Mouse (Mus musculus) CH12.LX (cell line): Measurements from ENCODE around the gene Ajm1. TPM values are rescaled to one million over a fixed set of nuclear protein-coding genes. Genes with fewer than 3 reads are reported as not detected.
"Not testable (repeated sequence)": the region's sequence is repeated elsewhere in the genome, so short reads cannot be mapped to it uniquely, and the experiment has no call there.

Experiments
- DNase-seq: peaks from one replicate; pipeline ENCODE4 v3.0.0-alpha.2; 2013; ENCODE audit errors: extremely low read depth
- H3K27ac ChIP-seq: 2 replicates; pipeline ENCODE4 v1.5.1; 2012; ENCODE audit warnings: low read depth, mild to moderate bottlenecking, control low read depth, moderate library complexity; ENCODE audit not compliant: insufficient read depth
- H3K27me3 ChIP-seq: replicated peaks from 2 replicates; pipeline ENCODE3; 2012; ENCODE audit warnings: inconsistent platforms
- H3K36me3 ChIP-seq, 2 experiments: replicated peaks in 1 of 2; 2 replicates each; pipeline versions ENCODE3 to v1.6.1; 2012; ENCODE audit warnings: inconsistent platforms in 1 of 2, low read length in 1 of 2, mild to moderate bottlenecking in 1 of 2, mixed read lengths in 1 of 2, moderate library complexity in 1 of 2; ENCODE audit not compliant: control insufficient read depth in 1 of 2, insufficient read depth in 1 of 2
- H3K4me1 ChIP-seq, 2 experiments: 2 replicates each; pipeline ENCODE4 v1.6.1; 2012; ENCODE audit warnings: inconsistent platforms in 1 of 2, moderate library complexity in 1 of 2; ENCODE audit not compliant: insufficient read depth in 2 of 2, control insufficient read depth in 1 of 2
- H3K4me2 ChIP-seq: 2 replicates; pipeline ENCODE4 v1.6.1; 2012; ENCODE audit warnings: low read depth, mild to moderate bottlenecking, control low read depth; ENCODE audit not compliant: poor library complexity, insufficient read depth, severe bottlenecking
- H3K4me3 ChIP-seq, 3 experiments: fragments of 150-350 bp in 1 of 3; sonication (generic) in 1 of 3; replicated peaks in 1 of 3; 2 replicates each; pipeline versions ENCODE3 to v1.5.1; 2011 to 2012; ENCODE audit warnings: low read depth in 2 of 3, low read length in 2 of 3, mild to moderate bottlenecking in 2 of 3, moderate library complexity in 2 of 3, control low read depth in 1 of 3, improper control_type of control experiment in 1 of 3, inconsistent platforms in 1 of 3, mixed read lengths in 1 of 3; ENCODE audit not compliant: poor library complexity in 1 of 3
- H3K79me2 ChIP-seq: replicated peaks from 2 replicates; pipeline ENCODE4 v1.6.1; 2012; ENCODE audit warnings: mild to moderate bottlenecking, moderate library complexity; ENCODE audit not compliant: control insufficient read depth, poor library complexity, insufficient read depth, severe bottlenecking; ENCODE audit errors: extremely low read depth
- H3K9ac ChIP-seq: 2 replicates; pipeline ENCODE4 v1.6.1; 2012; ENCODE audit warnings: low read depth, mild to moderate bottlenecking, control low read depth, moderate library complexity; ENCODE audit not compliant: insufficient read depth
- H3K9me3 ChIP-seq: replicated peaks from 2 replicates; pipeline ENCODE3; 2012; ENCODE audit warnings: low read length, inconsistent platforms, mixed read lengths
- BHLHE40 ChIP-seq: IDR thresholded peaks from 2 replicates; pipeline ENCODE4 v1.6.1; 2011; ENCODE audit warnings: mild to moderate bottlenecking, low read depth, low read length, improper control_type of control experiment
- CHD2 ChIP-seq: IDR thresholded peaks from 2 replicates; pipeline ENCODE4 v1.6.1; 2011; ENCODE audit warnings: low read length, improper control_type of control experiment
- CTCF ChIP-seq, 2 experiments: IDR thresholded peaks in 1 of 2; conservative IDR thresholded peaks in 1 of 2; 2 replicates each; pipeline ENCODE4 v1.5.1; 2011 to 2012; ENCODE audit warnings: low read depth in 2 of 2, low read length in 2 of 2, improper control_type of control experiment in 1 of 2, inconsistent platforms in 1 of 2, mild to moderate bottlenecking in 1 of 2, moderate library complexity in 1 of 2
- E2F4 ChIP-seq: IDR thresholded peaks from 2 replicates; pipeline ENCODE4 v1.6.1; 2011; ENCODE audit warnings: low read depth, low read length, improper control_type of control experiment; ENCODE audit not compliant: insufficient replicate concordance
- ETS1 ChIP-seq: conservative IDR thresholded peaks from 2 replicates; pipeline ENCODE4 v1.6.1; 2012; ENCODE audit warnings: low read depth, mild to moderate bottlenecking, inconsistent platforms, low read length, improper control_type of control experiment, moderate library complexity
- IRF4 ChIP-seq: IDR thresholded peaks from 2 replicates; pipeline ENCODE4 v1.6.1; 2014; ENCODE audit warnings: low read depth, mild to moderate bottlenecking, inconsistent platforms, low read length, improper control_type of control experiment
- JUND ChIP-seq: conservative IDR thresholded peaks from 2 replicates; pipeline ENCODE4 v1.6.1; 2011; ENCODE audit warnings: low read depth, low read length, improper control_type of control experiment
- KAT2A ChIP-seq: IDR thresholded peaks from 2 replicates; pipeline ENCODE4 v1.6.1; 2012; ENCODE audit warnings: low read length, improper control_type of control experiment, inconsistent platforms; ENCODE audit not compliant: insufficient replicate concordance
- MAX ChIP-seq: IDR thresholded peaks from 2 replicates; pipeline ENCODE4 v1.6.1; 2011; ENCODE audit warnings: low read length, improper control_type of control experiment
- MAZ ChIP-seq: IDR thresholded peaks from 2 replicates; pipeline ENCODE4 v1.6.1; 2012; ENCODE audit warnings: low read depth, mild to moderate bottlenecking, inconsistent platforms, low read length, improper control_type of control experiment, moderate library complexity
- MXI1 ChIP-seq: IDR thresholded peaks from 2 replicates; pipeline ENCODE4 v1.6.1; 2011; ENCODE audit warnings: mild to moderate bottlenecking, low read depth, low read length, improper control_type of control experiment
- MYC ChIP-seq: IDR thresholded peaks from 2 replicates; pipeline ENCODE4 v1.6.1; 2011; ENCODE audit warnings: low read depth, mild to moderate bottlenecking, improper control_type of control experiment, low read length
- NELFE ChIP-seq: IDR thresholded peaks from 2 replicates; pipeline ENCODE4 v1.6.1; 2011; ENCODE audit warnings: low read depth, low read length, improper control_type of control experiment
- NRF1 ChIP-seq: IDR thresholded peaks from 2 replicates; pipeline ENCODE4 v1.6.1; 2014; ENCODE audit warnings: low read depth, mild to moderate bottlenecking, inconsistent platforms, low read length, improper control_type of control experiment, moderate library complexity
- RCOR1 ChIP-seq: conservative IDR thresholded peaks from 2 replicates; pipeline ENCODE4 v1.6.1; 2012; ENCODE audit warnings: low read depth, mild to moderate bottlenecking, inconsistent platforms, low read length, improper control_type of control experiment
- SIN3A ChIP-seq: IDR thresholded peaks from 2 replicates; pipeline ENCODE4 v1.6.1; 2012; ENCODE audit warnings: low read length, improper control_type of control experiment, inconsistent platforms
- TCF12 ChIP-seq: IDR thresholded peaks from 2 replicates; pipeline ENCODE4 v1.6.1; 2014; ENCODE audit warnings: low read depth, mild to moderate bottlenecking, inconsistent platforms, low read length, improper control_type of control experiment
- UBTF ChIP-seq: IDR thresholded peaks from 2 replicates; pipeline ENCODE4 v1.6.1; 2012; ENCODE audit warnings: low read depth, mild to moderate bottlenecking, inconsistent platforms, low read length, improper control_type of control experiment, moderate library complexity
- USF1 ChIP-seq: IDR thresholded peaks from 2 replicates; pipeline ENCODE4 v1.6.1; 2014; ENCODE audit warnings: low read depth, mild to moderate bottlenecking, inconsistent platforms, low read length, improper control_type of control experiment
- ZC3H11A ChIP-seq: IDR thresholded peaks from 2 replicates; pipeline ENCODE4 v1.6.1; 2012; ENCODE audit warnings: low read depth, mild to moderate bottlenecking, inconsistent platforms, low read length, improper control_type of control experiment
- ZKSCAN1 ChIP-seq: IDR thresholded peaks from 2 replicates; pipeline ENCODE4 v1.6.1; 2012; ENCODE audit warnings: low read depth, inconsistent platforms, low read length, improper control_type of control experiment, borderline replicate concordance
- ZNF384 ChIP-seq: IDR thresholded peaks from 2 replicates; pipeline ENCODE4 v1.6.1; 2012; ENCODE audit warnings: low read depth, low read length, improper control_type of control experiment, inconsistent platforms
- dilution Hi-C: fragments of 300-500 bp; cut with MboI; formaldehyde crosslinking; loops from 2 replicates; pipeline ENCODE4 v1.14.3; 2020; ENCODE audit warnings: low sequenced_read_pairs; ENCODE audit not compliant: extremely low pct_unique_long_range_greater_than_20kb, extremely low pct_ligation_motif_present
- in situ Hi-C: fragments of 300-500 bp; cut with MboI; formaldehyde crosslinking; loops from 3 replicates; pipeline ENCODE4 v1.14.3; 2019; ENCODE audit warnings: low sequenced_read_pairs, low pct_ligation_motif_present, low pct_unique_long_range_greater_than_20kb, mixed read lengths
- polyA plus RNA-seq: library from polyadenylated mRNA; unstranded; fragments of >175 nt; gene quantifications from 2 replicates; pipeline ENCODE4 v1.2.1, GENCODE M21; 2012; ENCODE audit warnings: low read depth; ENCODE audit not compliant: insufficient read length
- total RNA-seq, 2 experiments: library from RNA; depleted of rRNA; stranded (reverse); fragments of 300-350 nt in 1 of 2; fragments of >200 nt in 1 of 2; gene quantifications; 2 replicates each; pipeline ENCODE4 v1.2.3; 2012 to 2014

Gene Ajm1
- total and polyA plus RNA-seq, 3 experiments, result 0.31 to 1.4 (median 1.4) TPM

GRCm38 (mm10) chr2:25555479-25555878, 26.1 kb downstream of the Ajm1 start:
- H3K36me3 ChIP-seq, result peaks cover 10 to 13% of the 10 kb centered on the region in 2 experiments

DNA sequence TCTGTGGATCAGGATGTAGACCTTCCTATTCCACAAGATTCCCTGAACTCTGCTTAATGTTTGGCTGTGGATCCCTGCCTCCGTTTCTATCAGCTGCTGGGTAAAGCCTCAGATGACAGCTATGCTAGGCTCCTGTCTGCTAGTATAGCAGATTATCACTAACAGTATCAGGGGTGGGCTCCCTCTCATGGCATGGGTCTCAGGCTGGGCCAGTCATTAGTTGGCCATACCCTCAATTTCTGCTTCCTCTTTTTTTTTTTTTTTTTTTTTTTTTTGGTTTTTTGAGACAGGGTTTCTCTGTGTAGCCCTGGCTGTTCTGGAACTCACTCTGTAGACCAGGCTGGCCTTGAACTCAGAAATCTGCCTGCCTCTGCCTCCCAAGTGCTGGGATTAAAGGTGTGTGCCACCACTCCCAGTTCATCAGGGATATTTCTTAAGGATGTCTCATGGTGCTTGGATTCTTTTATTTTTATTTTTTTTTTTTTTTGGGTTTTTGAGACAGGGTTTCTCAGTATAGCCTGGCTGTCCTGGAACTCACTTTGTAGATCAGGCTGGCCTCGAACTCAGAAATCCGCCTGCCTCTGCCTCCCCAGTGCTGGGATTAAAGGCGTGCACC, 28.3 kb downstream of the Ajm1 start:
- H3K36me3 ChIP-seq, DNase-seq, dilution Hi-C loops, H3K4me2 ChIP-seq, H3K79me2 ChIP-seq, H3K4me3 ChIP-seq, H3K27me3 ChIP-seq, H3K9me3 ChIP-seq: not testable (repeated sequence)
- H3K4me1 ChIP-seq, result peaks cover 30 to 52% of the 10 kb centered on the region in 2 experiments
- TF ChIP-seq ZNF384, result peak; percentile 82
- in situ Hi-C loops, result loop anchor here (5.0 to 10.0 kb wide), 2 partner anchors 41 to 128 kb away; partner anchors contain the start of genes Abca2 and Fut7
- peak overlapping the region; percentile 21; the same call in 1 of the 2 replicates for H3K27ac ChIP-seq
- H3K9ac ChIP-seq, result peak overlapping the region; percentile 60; the same call in 1 of the 2 replicates

More at GRCm38 (mm10) chr2:25555479-25555878, 26.1 kb downstream of the Ajm1 start:
- H3K4me3 ChIP-seq, DNase-seq, dilution Hi-C loops, H3K27ac ChIP-seq, H3K27me3 ChIP-seq, H3K4me2 ChIP-seq, H3K9ac ChIP-seq, H3K9me3 ChIP-seq: not testable (repeated sequence)
- TF ChIP-seq CTCF (conservative IDR thresholded peaks at IDR 0.05 in 1 of 2, IDR thresholded peaks at IDR 0.05 in 1 of 2; ENCODE audit: low read depth in 2 of 2, low read length in 2 of 2) (peak in 1 of 2 experiments; percentile 30; a peak in 2 of 4 replicates), ZNF384 (0 out of 2 replicates have a peak, but pooled peaks have one; percentile 30)
- in situ Hi-C loops, result loop anchor here (10.0 kb wide), 1 partner anchor 131 kb away; the partner anchor contains the start of genes Abca2 and Fut7
- Histone ChIP-seq H3K79me2 (peaks cover 25% of the 10 kb centered on the region), H3K4me1 (peaks cover 23 to 47% of the 10 kb centered on the region in 2 experiments)

- in situ Hi-C loops, result loop anchor here (5.0 to 10.0 kb wide), 2 partner anchors 39 to 126 kb away; partner anchors contain the start of genes Abca2 and Fut7
- no peak overlapping the region for H3K4me3 ChIP-seq
- no peak overlapping the region; the same call in 1 of the 2 replicates for H3K27ac ChIP-seq
- H3K4me1 ChIP-seq, result peaks cover 29 to 51% of the 10 kb centered on the region in 2 experiments
- H3K36me3 ChIP-seq, result no peaks in the 10 kb centered on the region
- peak; percentile 62 for DNase-seq
- H3K9me3 ChIP-seq, result no peaks in the 10 kb centered on the region
- peaks cover 3% of the 10 kb centered on the region; the same call in 1 of the 2 replicates for H3K79me2 ChIP-seq
- no peak overlapping the region for H3K4me2 ChIP-seq
- dilution Hi-C loops, result no loop called here
- no peak overlapping the region for H3K9ac ChIP-seq
- H3K27me3 ChIP-seq, result no peaks in the 10 kb centered on the region
- TF ChIP-seq MAZ, result no peak
- TF ChIP-seq JUND, result no peak
- peak; percentile 16; the same call in 1 of the 2 replicates for TF ChIP-seq TCF12
- TF ChIP-seq BHLHE40, result peak; percentile 39; the same call in 1 of the 2 replicates
- TF ChIP-seq ZKSCAN1, result no peak
- TF ChIP-seq NRF1, result no peak
- TF ChIP-seq NELFE, result 0 out of 2 replicates have a peak, but pooled peaks have one; percentile 38
- TF ChIP-seq MAX, result peak; percentile 36; the same call in 1 of the 2 replicates
- TF ChIP-seq USF1, result peak; percentile 42
- no peak for TF ChIP-seq UBTF
- TF ChIP-seq MXI1, result 0 out of 2 replicates have a peak, but pooled peaks have one; percentile 32
- TF ChIP-seq CHD2, result no peak
- TF ChIP-seq ZC3H11A, result peak; percentile 25
- 0 out of 2 replicates have a peak, but pooled peaks have one; percentile 2 for TF ChIP-seq ETS1
- peak; percentile 31; the same call in 1 of the 2 replicates for TF ChIP-seq IRF4
- peak; percentile 57 to 89; a peak in 3 of 4 replicates for TF ChIP-seq CTCF (conservative IDR thresholded peaks at IDR 0.05 in 1 of 2, IDR thresholded peaks at IDR 0.05 in 1 of 2; ENCODE audit: low read depth in 2 of 2, low read length in 2 of 2)
- no peak; the same call in none of the 2 replicates for TF ChIP-seq MYC
- TF ChIP-seq SIN3A, result 0 out of 2 replicates have a peak, but pooled peaks have one; percentile 39
- no peak for TF ChIP-seq E2F4
- TF ChIP-seq KAT2A, result no peak
- no peak for TF ChIP-seq RCOR1
Measured at GRCm38 (mm10) chr2:25551186-25551585, 30.4 kb downstream of the Ajm1 start.
